Mouse (Mus musculus) CD4-positive helper T cell, adult 2 months (primary cell): ENCODE data around the gene Adap2.
"Not testable (repeated sequence)": the region's sequence is repeated elsewhere in the genome, so short reads cannot be mapped to it uniquely, and the experiment has no call there.

Experiments used
- DNase-seq: peaks from one replicate; pipeline ENCODE4 v3.0.0-alpha.2; 2012; ENCODE audit warnings: low read depth, missing footprints, low spot score

Gene Adap2

DNA sequence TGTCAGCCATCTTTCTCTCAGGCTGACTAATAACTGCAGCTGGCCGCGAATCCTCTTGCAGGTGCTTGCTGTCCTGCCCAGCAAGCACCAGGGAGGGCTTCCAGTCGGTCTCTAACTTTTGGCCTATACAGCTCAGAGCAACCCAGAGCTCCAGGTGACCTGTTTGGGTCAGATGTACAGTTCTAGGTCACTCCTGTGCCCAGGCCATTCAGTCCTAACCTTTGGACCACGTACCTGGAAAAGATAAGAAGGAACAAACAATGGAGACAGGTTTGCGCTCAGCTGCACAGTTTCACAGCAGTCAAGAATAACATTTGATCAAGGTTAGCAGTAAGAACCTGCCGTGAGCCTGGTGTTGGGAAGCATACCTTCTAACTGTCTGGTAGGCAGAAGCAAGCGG lies 5.1 kb downstream of the Adap2 start:
- no peak for DNase-seq

DNA sequence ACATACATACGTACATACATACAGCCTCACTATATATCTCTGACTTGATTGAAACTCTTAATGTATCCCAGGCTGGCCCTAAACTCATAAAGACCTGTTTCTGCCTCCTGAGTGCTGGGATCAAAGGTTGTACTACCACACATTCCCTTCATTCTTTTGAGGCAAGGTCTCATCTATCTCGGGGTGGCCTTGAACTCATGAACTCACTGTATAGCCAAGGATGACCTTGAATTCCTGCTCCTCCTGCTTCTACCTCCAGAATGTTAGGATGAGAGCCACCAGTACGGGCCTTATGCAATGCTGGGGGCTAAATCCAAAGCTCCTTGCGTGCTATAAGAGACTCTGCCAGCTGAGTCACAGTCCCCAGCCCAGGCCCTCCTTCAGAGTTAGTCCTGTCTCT lies 7.1 kb downstream of the Adap2 start:
- no peak for DNase-seq

GRCm38 (mm10) chr11:80163362-80164116 lies 9.6 kb downstream of the Adap2 start:
- DNase-seq, result no peak

GRCm38 (mm10) chr11:80164224-80164623 lies 10.3 kb downstream of the Adap2 start:
- DNase-seq, result no peak

DNA sequence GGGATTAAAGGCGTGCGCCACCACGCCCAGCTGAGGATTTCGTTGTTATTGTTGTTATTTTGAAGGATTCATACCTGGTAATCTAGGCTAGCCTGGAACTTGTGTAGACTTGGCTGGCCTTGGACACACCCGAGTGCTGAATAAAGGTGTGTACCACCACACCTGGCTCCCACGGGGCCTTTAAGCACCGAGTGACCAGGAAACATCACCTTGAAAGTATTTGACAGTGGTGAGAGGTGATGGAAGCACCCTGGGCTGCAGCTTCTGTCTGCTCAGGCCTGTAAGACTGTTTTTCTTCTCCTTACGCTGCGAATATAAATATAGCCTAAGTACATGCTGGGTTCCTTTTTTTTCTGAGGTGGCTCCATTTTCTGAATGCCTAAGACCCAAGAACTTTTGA lies 14.2 kb downstream of the Adap2 start:
- no peak for DNase-seq

- no peak for DNase-seq
Observed at GRCm38 (mm10) chr11:80168611-80169249, 14.8 kb downstream of the Adap2 start.

DNA sequence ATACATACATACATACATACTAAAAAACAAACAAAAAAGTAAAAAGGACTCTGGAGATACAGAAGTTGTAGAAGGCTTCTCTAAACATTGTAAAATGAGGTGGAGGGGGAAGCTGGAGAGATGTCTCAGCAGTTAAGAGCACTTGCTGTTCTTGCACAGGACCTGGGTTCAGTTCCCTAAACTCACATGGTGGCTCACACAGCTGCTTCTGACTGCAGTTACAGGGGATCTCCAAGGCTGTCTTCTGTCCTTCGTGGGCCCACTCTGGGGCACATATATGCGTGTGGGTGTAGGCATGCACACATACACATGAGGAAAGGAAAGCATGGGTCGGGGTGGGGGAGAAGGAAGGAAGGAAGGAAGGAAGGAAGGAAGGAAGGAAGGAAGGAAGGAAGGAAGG lies 15.7 kb downstream of the Adap2 start:
- DNase-seq, result no peak

- no peak for DNase-seq
Observed at GRCm38 (mm10) chr11:80170351-80170750, 16.4 kb downstream of the Adap2 start.

DNA sequence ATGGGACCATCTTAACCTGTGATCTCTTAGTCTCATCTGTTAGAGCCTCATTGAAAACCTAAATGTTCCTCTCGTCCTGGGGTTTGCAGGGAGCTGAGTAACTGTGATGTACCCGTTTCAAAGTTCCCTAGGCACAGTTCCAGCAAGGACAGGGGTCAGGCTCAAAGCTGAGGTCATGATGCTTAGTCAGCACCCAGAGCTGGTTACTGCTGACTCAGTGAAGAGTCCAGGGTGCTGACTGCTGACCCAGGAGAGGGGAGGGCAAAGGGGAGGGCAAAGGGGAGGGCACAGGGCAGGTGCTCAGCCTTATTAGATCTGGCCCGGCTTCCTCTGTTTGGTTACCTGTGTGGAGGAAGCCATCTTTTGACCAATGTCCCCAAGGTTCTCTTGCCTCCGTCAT lies 18.0 kb downstream of the Adap2 start:
- DNase-seq, result no peak

DNA sequence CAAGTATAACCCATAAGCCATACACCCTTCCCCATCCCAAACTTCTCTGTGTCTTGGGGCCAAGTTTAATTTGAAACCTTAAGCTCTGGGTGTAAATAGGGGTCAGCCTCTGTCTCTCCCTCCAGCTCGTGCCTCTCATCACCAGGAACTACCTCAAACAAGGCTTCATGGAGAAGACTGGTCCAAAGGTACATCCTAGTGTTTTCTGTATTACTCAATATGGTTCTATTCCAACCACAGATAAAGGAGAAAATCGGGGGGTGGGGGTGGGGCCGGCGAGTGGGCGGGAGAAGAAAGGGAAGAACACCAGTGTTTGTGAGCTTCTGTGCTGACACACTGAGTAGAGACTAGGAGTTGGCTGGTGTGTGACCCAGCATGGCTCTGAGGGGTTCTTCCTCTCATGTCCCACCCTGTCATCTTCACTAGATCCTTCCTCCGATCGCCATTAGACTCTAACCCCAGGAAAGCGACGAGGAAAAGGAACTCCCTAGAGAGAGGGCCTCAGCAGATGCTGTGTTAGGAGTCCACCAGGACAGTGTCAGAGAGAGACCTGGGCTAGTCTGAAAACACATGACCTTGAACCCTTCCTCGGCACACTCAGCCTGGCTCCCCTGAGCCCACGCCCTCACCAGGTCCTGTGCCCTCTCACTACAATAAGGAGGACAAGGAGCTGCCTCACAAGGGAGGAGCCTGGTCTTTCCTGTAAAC lies 20.2 kb downstream of the Adap2 start:
- no peak for DNase-seq

GRCm38 (mm10) chr11:80176911-80177895 lies 23.3 kb downstream of the Adap2 start:
- no peak for DNase-seq

GRCm38 (mm10) chr11:80178316-80178715 lies 24.4 kb downstream of the Adap2 start:
- no peak for DNase-seq

DNA sequence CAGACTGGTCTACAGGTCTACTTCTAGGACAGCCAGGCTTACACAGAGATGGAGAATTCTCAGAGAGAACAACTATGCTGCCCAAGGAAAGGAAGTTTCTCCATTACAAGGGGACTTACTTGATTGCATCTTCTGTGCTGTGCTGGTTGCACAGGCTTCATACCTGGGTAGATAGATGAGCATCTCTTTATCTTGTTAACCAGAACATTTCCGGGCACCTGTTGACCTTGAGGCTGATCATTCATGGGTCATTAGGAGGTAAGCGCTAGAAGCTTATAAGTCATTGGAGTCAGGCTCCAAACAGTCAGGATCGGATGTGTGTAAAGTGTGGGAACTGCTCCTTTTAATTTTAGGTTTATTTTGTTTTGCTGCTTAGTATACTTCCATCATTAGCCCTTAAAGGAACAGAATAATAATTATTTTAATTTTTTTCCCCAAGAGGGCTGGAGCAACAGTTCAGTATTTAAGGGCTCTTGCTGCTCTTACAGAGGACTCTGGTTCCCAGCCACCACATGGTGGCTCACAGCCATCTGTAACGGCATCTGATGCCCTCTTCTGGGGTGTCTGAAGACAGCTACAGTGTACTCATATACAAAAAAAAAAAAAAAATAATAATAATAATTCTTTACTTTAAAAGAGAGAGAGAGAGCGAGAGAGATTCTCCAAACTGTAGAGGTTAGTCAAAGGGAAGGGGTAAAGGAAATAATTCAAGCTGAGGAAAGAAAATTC lies 27.3 kb downstream of the Adap2 start:
- no peak for DNase-seq

DNA sequence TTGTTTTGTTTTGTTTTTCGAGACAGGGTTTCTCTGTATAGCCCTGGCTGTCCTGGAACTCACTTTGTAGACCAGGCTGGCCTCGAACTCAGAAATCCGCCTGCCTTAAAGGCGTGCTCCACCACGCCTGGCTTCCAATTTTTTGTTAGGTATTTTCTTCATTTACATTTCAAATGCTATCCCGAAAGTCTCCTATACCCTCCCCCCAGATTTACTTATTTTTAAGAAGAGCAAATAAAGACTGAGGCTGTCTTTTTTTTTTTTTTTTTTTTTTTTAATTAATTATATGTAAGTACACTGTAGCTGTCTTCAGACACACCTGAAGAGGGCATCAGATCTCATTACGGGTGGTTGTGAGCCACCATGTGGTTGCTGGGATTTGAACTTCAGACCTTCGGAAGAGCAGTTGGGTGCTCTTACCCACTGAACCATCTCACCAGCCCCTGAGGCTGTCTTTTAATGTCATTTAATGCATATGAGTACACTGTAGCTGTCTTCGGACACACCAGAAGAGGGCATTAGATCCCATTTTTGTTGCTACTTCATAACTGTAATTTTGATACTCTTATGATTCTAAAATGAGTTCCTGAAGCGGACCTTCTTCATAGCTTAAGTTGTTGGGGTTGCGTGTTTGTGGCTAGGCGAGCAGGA lies 29.3 kb downstream of the Adap2 start:
- DNase-seq, result peak; percentile 23

DNA sequence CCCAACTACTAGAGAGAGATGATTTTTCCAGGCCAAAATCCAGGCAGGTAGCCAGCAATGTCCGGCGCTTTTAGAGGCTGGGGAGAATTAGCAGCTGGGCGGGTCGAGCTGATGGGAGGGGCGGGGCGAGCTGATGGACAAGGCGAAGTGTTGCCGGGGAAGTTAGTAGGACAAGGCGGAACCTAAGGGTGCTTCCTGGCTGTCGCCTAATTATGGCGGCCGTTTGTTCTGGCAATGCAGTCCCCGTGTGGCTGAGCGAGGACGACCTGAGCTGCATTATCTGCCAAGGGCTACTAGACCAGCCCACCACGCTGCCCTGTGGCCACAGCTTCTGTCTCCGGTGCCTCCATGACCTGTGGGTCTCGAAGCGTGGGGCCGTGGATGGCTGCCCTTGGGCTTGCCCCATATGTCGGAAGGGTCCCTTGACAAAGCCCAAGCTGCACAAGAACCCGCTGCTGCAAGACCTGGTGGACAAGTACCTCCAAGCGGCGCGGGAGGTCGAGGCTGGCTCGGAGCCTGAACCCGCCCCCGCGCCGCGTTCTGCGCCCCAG lies 29.9 kb downstream of the Adap2 start, which contains the start of gene Rnf135:
Gene Rnf135 (plus strand): TSS at position 147 of the 551 bp plus-strand sequence.
- DNase-seq, result peak; percentile 79

- no peak for DNase-seq
Observed at GRCm38 (mm10) chr11:80184531-80185071, 30.7 kb downstream of the Adap2 start.

GRCm38 (mm10) chr11:80185441-80185976 lies 31.6 kb downstream of the Adap2 start:
- DNase-seq, result not testable (repeated sequence)

DNA sequence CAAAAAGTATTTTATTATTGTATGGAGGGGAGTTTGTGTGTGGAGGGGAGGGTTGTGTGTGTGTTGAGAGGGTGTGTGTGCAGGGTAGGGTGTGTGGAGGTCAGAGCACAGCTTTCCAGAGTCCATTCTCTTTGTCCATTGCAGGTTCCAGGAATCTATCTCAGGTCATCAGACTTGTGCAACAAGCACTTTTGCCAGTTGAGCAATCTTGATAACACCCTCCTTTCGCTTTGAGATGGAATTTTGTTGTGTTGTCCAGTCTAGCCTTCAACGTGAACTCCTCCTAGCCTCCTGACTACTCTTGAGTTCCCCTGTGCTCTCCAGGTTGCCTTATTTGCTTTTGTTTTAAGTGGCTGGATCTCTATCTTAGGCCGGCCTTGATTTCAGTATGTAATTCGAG lies 36.4 kb downstream of the Adap2 start:
- DNase-seq, result no peak

GRCm38 (mm10) chr11:80193827-80194226 lies 39.9 kb downstream of the Adap2 start:
- DNase-seq, result no peak
